Mouse (Mus musculus) testis, adult 2 months (tissue): ENCODE results near the gene Irs1. TPM values are rescaled to one million over a fixed set of nuclear protein-coding genes. Genes with fewer than 3 reads are reported as not detected.
A peak's percentile ranks its signal among the peaks of the same experiment; 100 is the strongest.

Experiments
- H3K27ac ChIP-seq: fragments of 200-500 bp; 2 replicates; pipeline ENCODE4 v1.5.1; 2012; ENCODE audit warnings: low read depth, low read length; ENCODE audit not compliant: control insufficient read depth, insufficient read depth
- H3K27me3 ChIP-seq: fragments of 200-500 bp; 2 replicates; pipeline ENCODE4 v1.6.1; 2012; ENCODE audit warnings: mild to moderate bottlenecking, low read length, moderate library complexity; ENCODE audit not compliant: control insufficient read depth, insufficient read depth
- H3K36me3 ChIP-seq: fragments of 200-500 bp; 2 replicates; pipeline ENCODE4 v1.6.1; 2012; ENCODE audit warnings: mild to moderate bottlenecking, low read length; ENCODE audit not compliant: control insufficient read depth, insufficient read depth
- H3K4me1 ChIP-seq: fragments of 200-500 bp; 2 replicates; pipeline ENCODE4 v1.6.1; 2012; ENCODE audit warnings: low read length; ENCODE audit not compliant: control insufficient read depth, insufficient read depth
- H3K4me3 ChIP-seq: fragments of 200-500 bp; 2 replicates; pipeline ENCODE4 v1.5.1; 2012; ENCODE audit warnings: low read depth, mild to moderate bottlenecking, low read length, moderate library complexity, mixed read lengths; ENCODE audit not compliant: control insufficient read depth
- CTCF ChIP-seq: fragments of 200-500 bp; IDR thresholded peaks from 2 replicates; pipeline ENCODE4 v1.5.1; 2012; ENCODE audit warnings: low read depth, mild to moderate bottlenecking, inconsistent platforms, low read length, moderate library complexity; ENCODE audit not compliant: control insufficient read depth, insufficient read depth, insufficient replicate concordance
- POLR2A ChIP-seq: fragments of 200-500 bp; IDR thresholded peaks from 2 replicates; pipeline ENCODE4 v1.6.1; 2012; ENCODE audit warnings: low read depth, mild to moderate bottlenecking, inconsistent platforms, low read length, moderate library complexity; ENCODE audit not compliant: control insufficient read depth
- polyA plus RNA-seq: library from polyadenylated mRNA; depleted of rRNA; stranded (reverse); fragments of >200 nt; gene quantifications from 2 replicates; pipeline ENCODE4 v1.2.3, GENCODE M21; 2012

Irs1 gene
- polyA plus RNA-seq, 1 experiment: 0.41 TPM

- no peaks in the 10 kb centered on the region for H3K36me3 ChIP-seq
- H3K27ac ChIP-seq: no peak overlapping the region
- no peak overlapping the region for H3K4me3 ChIP-seq
- no peaks in the 10 kb centered on the region for H3K27me3 ChIP-seq
- TF ChIP-seq POLR2A (no peak), CTCF (no peak)
- peaks cover 5% of the 10 kb centered on the region for H3K4me1 ChIP-seq
Measured at GRCm38 (mm10) chr1:82294102-82294501, 2.9 kb upstream of the Irs1 start.

DNA sequence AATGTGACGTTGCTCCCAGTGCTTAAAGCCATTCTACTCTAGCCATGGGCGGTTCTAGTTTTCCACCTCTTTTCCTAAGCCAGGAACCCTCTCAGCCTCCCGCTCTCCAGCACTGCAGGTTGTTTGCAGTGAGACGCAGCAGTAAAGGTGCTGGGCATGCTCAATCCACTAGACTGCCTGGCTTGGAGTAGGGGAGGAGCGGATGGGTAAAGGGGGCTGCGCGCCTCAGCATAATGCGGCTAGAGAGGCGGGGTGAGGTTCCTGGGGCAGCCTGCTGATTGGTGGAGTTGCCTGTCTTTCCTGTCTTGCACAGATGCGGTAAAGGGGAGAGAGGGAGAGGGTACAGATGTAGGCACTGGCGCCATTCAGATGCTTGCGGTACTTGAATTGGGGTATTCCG, 1.6 kb upstream of the Irs1 start:
- no peak for TF ChIP-seq CTCF
- no peak for TF ChIP-seq POLR2A
- Histone ChIP-seq H3K4me1 (peaks cover 15% of the 10 kb centered on the region), H3K4me3 (no peak overlapping the region; the same call in 1 of the 2 replicates), H3K36me3 (no peaks in the 10 kb centered on the region), H3K27me3 (no peaks in the 10 kb centered on the region), H3K27ac (no peak overlapping the region)

DNA sequence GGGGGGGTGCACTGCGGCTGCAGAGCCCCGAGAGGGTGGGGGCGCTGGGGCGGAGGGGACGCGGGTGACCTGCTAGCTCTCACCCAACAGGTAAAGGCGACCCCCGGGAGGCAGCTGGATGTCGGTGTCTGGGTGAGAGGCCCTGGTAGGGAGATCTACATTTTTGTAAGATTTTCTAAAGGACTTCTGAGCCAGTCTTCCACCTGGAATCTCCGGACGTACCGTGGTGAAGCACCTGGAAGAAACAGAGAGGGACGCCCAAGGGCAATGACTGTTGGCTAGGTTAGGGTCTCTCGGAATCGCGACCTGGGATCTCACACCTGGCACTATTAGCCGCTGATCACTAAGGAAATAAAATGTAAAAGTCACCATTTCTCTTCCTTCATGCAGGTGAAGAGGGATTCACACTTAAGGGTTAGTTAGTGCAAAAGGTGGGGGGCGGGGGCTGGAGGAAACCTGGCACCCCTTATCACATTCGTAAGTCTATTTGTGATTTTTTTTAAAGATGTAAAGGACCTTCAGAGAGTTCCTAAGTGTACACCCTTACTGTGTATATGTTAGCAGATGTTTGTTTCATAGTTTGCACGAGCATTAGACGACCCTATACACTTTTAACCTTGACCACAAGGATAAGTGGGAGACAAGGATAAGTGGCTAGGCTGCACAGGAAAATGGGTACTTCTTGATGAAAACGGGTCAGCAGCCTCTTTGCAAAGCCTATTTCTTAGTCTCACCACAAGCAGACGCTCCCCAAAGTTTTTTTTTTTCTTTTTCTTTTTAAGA, 905 bp upstream of the Irs1 start:
- Histone ChIP-seq H3K4me1 (peaks cover 18% of the 10 kb centered on the region), H3K27me3 (no peaks in the 10 kb centered on the region), H3K4me3 (no peak overlapping the region; the same call in 1 of the 2 replicates), H3K36me3 (no peaks in the 10 kb centered on the region), H3K27ac (no peak overlapping the region)
- TF ChIP-seq CTCF: no peak
- no peak for TF ChIP-seq POLR2A

DNA sequence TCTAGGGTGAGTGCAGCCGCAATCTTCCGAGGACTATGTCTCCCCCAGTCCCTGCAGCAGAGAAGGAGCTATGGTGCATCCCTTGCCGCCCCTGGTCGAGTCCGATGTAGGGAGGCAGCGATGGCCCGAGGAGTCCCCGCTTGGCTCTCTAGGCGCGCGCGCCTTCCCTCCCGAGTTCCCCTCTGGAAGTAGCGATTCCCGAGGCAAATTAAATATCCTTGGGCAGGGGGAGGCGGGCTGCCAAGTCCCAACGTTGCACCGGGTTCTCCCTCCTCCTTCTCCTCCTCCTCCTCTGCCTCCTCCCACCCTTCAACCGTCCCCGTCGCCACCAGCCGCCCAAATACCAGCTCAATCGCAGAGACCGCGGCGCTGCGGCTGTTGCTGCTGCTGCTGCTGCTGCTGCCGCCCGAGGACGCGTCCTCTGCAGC, 479 bp downstream of the Irs1 start:
- no peak for TF ChIP-seq CTCF
- TF ChIP-seq POLR2A: peak; percentile 45; the same call in 1 of the 2 replicates
- H3K36me3 ChIP-seq: no peaks in the 10 kb centered on the region
- peaks cover 20% of the 10 kb centered on the region for H3K4me1 ChIP-seq
- H3K27ac ChIP-seq: peak overlapping the region; percentile 32; the same call in 1 of the 2 replicates
- H3K27me3 ChIP-seq: no peaks in the 10 kb centered on the region
- peak overlapping the region; percentile 35 for H3K4me3 ChIP-seq

GRCm38 (mm10) chr1:82289990-82290681, 1.1 kb downstream of the Irs1 start:
- H3K4me1 ChIP-seq: peaks cover 20% of the 10 kb centered on the region

DNA sequence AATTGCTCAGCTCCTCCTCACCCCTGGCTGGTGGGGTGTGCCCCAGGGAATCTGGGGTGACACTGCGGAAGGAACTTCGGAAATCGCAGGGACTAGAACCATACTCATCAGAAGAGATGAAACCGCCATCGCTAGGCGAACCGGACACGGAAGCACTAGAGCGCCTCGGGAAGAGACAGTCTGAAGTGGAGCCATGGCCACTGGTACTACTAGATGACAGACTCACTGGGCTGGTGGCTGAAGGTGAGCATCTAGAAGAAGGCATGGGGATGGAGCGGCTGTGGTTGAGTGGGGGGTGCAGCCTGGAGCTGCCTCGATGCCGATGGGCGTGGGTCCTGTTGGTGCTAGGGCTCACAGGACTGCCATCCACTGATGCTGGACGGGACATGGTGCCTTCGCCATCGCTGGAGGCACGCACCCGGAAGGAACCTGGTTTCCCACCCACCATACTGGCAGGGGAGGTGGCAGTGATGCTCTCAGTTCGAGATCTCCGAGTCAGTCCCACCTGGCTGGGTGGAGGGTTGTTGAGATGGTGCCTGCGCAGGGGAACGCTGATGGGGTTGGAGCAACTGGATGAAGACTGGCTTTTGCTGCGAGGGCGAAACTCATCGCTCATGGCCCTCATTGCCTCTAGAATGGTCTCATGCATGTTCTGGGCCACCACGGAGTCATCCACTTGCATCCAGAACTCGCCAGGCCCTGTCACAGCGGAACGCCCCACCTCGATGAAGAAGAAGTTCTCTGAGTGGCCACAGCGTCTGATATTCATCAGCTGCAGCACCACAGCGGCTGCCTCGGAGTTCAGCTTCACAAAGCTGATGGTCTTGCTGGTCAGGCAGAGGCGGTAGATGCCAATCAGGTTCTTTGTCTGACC, 1.9 kb downstream of the Irs1 start:
- no peaks in the 10 kb centered on the region for H3K27me3 ChIP-seq
- no peak for TF ChIP-seq POLR2A
- TF ChIP-seq CTCF: no peak
- H3K4me1 ChIP-seq: peaks cover 20% of the 10 kb centered on the region
- H3K36me3 ChIP-seq: no peaks in the 10 kb centered on the region
- H3K27ac ChIP-seq: no peak overlapping the region
- no peak overlapping the region; the same call in 1 of the 2 replicates for H3K4me3 ChIP-seq

More at GRCm38 (mm10) chr1:82289990-82290681, 1.1 kb downstream of the Irs1 start:
- Histone ChIP-seq H3K4me3 (peak overlapping the region; percentile 35), H3K36me3 (no peaks in the 10 kb centered on the region), H3K27me3 (no peaks in the 10 kb centered on the region), H3K27ac (peak overlapping the region; percentile 8; the same call in 1 of the 2 replicates)
- TF ChIP-seq CTCF (no peak), POLR2A (no peak)

- no peak overlapping the region for H3K27ac ChIP-seq
- no peaks in the 10 kb centered on the region for H3K27me3 ChIP-seq
- TF ChIP-seq CTCF (no peak), POLR2A (no peak)
- no peak overlapping the region; the same call in 1 of the 2 replicates for H3K4me3 ChIP-seq
- H3K36me3 ChIP-seq: no peaks in the 10 kb centered on the region
- H3K4me1 ChIP-seq: peaks cover 20% of the 10 kb centered on the region
Measured at GRCm38 (mm10) chr1:82288421-82288990, 2.7 kb downstream of the Irs1 start.
